Mouse (Mus musculus): ENCODE results near the gene Jmjd1c.

The Jmjd1c gene

GRCm38 (mm10) chr10:67126859-67127758, 31.2 kb downstream of the Jmjd1c start:
- DNase-seq (ENCODE audit: low read depth, low spot score): peak; percentile 37

GRCm38 (mm10) chr10:67129531-67129930, 33.6 kb downstream of the Jmjd1c start:
- no peak for DNase-seq (ENCODE audit: low read depth, low spot score)

- DNase-seq (ENCODE audit: low read depth, low spot score): no peak
Observed at GRCm38 (mm10) chr10:67131709-67132108, 35.8 kb downstream of the Jmjd1c start.

GRCm38 (mm10) chr10:67134322-67134721, 38.4 kb downstream of the Jmjd1c start:
- DNase-seq (ENCODE audit: low read depth, low spot score): no peak

- DNase-seq (ENCODE audit: low read depth, low spot score): no peak
Observed at GRCm38 (mm10) chr10:67137437-67137836, 41.5 kb downstream of the Jmjd1c start.

GRCm38 (mm10) chr10:67143661-67144060, 47.7 kb downstream of the Jmjd1c start:
- peak; percentile 16 for DNase-seq (ENCODE audit: low read depth, low spot score)

- no peak for DNase-seq (ENCODE audit: low read depth, low spot score)
Observed at GRCm38 (mm10) chr10:67144269-67144668, 48.3 kb downstream of the Jmjd1c start.

- no peak for DNase-seq (ENCODE audit: low read depth, low spot score)
Observed at GRCm38 (mm10) chr10:67145623-67146022, 49.7 kb downstream of the Jmjd1c start.

GRCm38 (mm10) chr10:67151766-67152165, 55.8 kb downstream of the Jmjd1c start:
- no peak for DNase-seq (ENCODE audit: low read depth, low spot score)

- DNase-seq (ENCODE audit: low read depth, low spot score): no peak
Observed at GRCm38 (mm10) chr10:67154647-67155046, 58.7 kb downstream of the Jmjd1c start.

GRCm38 (mm10) chr10:67174049-67174448, 78.1 kb downstream of the Jmjd1c start:
- DNase-seq (ENCODE audit: low read depth, low spot score): no peak

- no peak for DNase-seq (ENCODE audit: low read depth, low spot score)
Observed at GRCm38 (mm10) chr10:67176031-67176430, 80.1 kb downstream of the Jmjd1c start.

- no peak for DNase-seq (ENCODE audit: low read depth, low spot score)
Observed at GRCm38 (mm10) chr10:67176932-67177331, 81.0 kb downstream of the Jmjd1c start.

GRCm38 (mm10) chr10:67177410-67177809, 81.5 kb downstream of the Jmjd1c start:
- no peak for DNase-seq (ENCODE audit: low read depth, low spot score)

- no peak for DNase-seq (ENCODE audit: low read depth, low spot score)
Observed at GRCm38 (mm10) chr10:67180021-67180420, 84.1 kb downstream of the Jmjd1c start.

- no peak for DNase-seq (ENCODE audit: low read depth, low spot score)
Observed at GRCm38 (mm10) chr10:67180799-67181198, 84.9 kb downstream of the Jmjd1c start.

GRCm38 (mm10) chr10:67182651-67183050, 86.7 kb downstream of the Jmjd1c start:
- DNase-seq (ENCODE audit: low read depth, low spot score): peak; percentile 23

GRCm38 (mm10) chr10:67183086-67183485, 87.2 kb downstream of the Jmjd1c start:
- DNase-seq (ENCODE audit: low read depth, low spot score): no peak

- no peak for DNase-seq (ENCODE audit: low read depth, low spot score)
Observed at GRCm38 (mm10) chr10:67184441-67185070, 88.6 kb downstream of the Jmjd1c start.

- peak; percentile 70 for DNase-seq (ENCODE audit: low read depth, low spot score)
Observed at GRCm38 (mm10) chr10:67185491-67186081, 89.7 kb downstream of the Jmjd1c start.

GRCm38 (mm10) chr10:67186489-67186888, 90.6 kb downstream of the Jmjd1c start:
- no peak for DNase-seq (ENCODE audit: low read depth, low spot score)

GRCm38 (mm10) chr10:67187001-67187453, 91.1 kb downstream of the Jmjd1c start:
- peak; percentile 32 for DNase-seq (ENCODE audit: low read depth, low spot score)

Data from embryo, embryonic 11.5 days (tissue).